Mouse (Mus musculus) bone marrow, adult 2 months (tissue): ENCODE data around the gene Mrpl14. TPM values are rescaled to one million over a fixed set of nuclear protein-coding genes. Genes with fewer than 3 reads are reported as not detected.

Experiments
- H3K27ac ChIP-seq: fragments of 200-500 bp; 2 replicates; pipeline ENCODE4 v1.5.1; 2012; ENCODE audit warnings: low read depth, mild to moderate bottlenecking, control low read depth, inconsistent platforms, low read length; ENCODE audit not compliant: control insufficient read depth, poor library complexity, insufficient read depth
- H3K4me1 ChIP-seq: fragments of 200-500 bp; 2 replicates; pipeline ENCODE4 v1.6.1; 2011; ENCODE audit warnings: low read length; ENCODE audit not compliant: control insufficient read depth, insufficient read depth
- H3K4me3 ChIP-seq: fragments of 200-500 bp; replicated peaks from 2 replicates; pipeline ENCODE3; 2011; ENCODE audit warnings: mild to moderate bottlenecking, low read depth, low read length, control low read depth; ENCODE audit not compliant: control insufficient read depth
- CTCF ChIP-seq: fragments of 200-500 bp; IDR thresholded peaks from 2 replicates; pipeline ENCODE4 v1.5.1; 2011; ENCODE audit warnings: low read length, control low read depth; ENCODE audit not compliant: control insufficient read depth, insufficient read depth
- POLR2A ChIP-seq: fragments of 200-500 bp; IDR thresholded peaks from 2 replicates; pipeline ENCODE4 v1.6.1; 2011; ENCODE audit warnings: low read depth, mild to moderate bottlenecking, control low read depth, low read length, borderline replicate concordance; ENCODE audit not compliant: control insufficient read depth
- WGBS: fragments of 180-500 bp; shearing (Covaris S2); methylation state at CpG from one replicate; pipeline ENCODE4 v1.1.7; 2018; 5-methylcytosine and 5-hydroxymethylcytosine counted together
- polyA plus RNA-seq: library from polyadenylated mRNA; stranded (reverse); fragments of >200 nt; gene quantifications from 2 replicates; pipeline ENCODE4 v1.2.4, GENCODE M21; 2011; ENCODE audit warnings: low replicate concordance; ENCODE audit not compliant: missing spikeins, insufficient read depth, insufficient read length

Gene Mrpl14
- polyA plus RNA-seq, 1 experiment = 43.4 TPM

GRCm38 (mm10) chr17:45702254-45702653 lies 16.1 kb downstream of the Mrpl14 start:
- WGBS = 32% methylated on average over 4 of the region's 4 CpGs
- Histone ChIP-seq H3K4me3 (no peak overlapping the region), H3K4me1 (peaks cover 2% of the 10 kb centered on the region; the same call in 1 of the 2 replicates), H3K27ac (no peak overlapping the region)
- TF ChIP-seq POLR2A (no peak), CTCF (no peak)

GRCm38 (mm10) chr17:45703187-45703586 lies 17.1 kb downstream of the Mrpl14 start:
- H3K4me1 ChIP-seq = peaks cover 2% of the 10 kb centered on the region; the same call in 1 of the 2 replicates

GRCm38 (mm10) chr17:45706796-45707195 lies 20.7 kb downstream of the Mrpl14 start:
- TF ChIP-seq CTCF = no peak
- no peak for TF ChIP-seq POLR2A
- 16% methylated on average over 5 of the region's 5 CpGs for WGBS
- peaks cover 2% of the 10 kb centered on the region; the same call in 1 of the 2 replicates for H3K4me1 ChIP-seq
- no peak overlapping the region for H3K4me3 ChIP-seq
- H3K27ac ChIP-seq = no peak overlapping the region

More at GRCm38 (mm10) chr17:45703187-45703586, 17.1 kb downstream of the Mrpl14 start:
- TF ChIP-seq CTCF (no peak), POLR2A (no peak)
- H3K27ac ChIP-seq = no peak overlapping the region
- 7% methylated on average over 7 of the region's 7 CpGs for WGBS
- no peak overlapping the region for H3K4me3 ChIP-seq

- TF ChIP-seq POLR2A = no peak
- TF ChIP-seq CTCF = no peak
- H3K4me3 ChIP-seq = no peak overlapping the region
- 22% methylated on average over 3 of the region's 3 CpGs for WGBS
- peaks cover 2% of the 10 kb centered on the region; the same call in 1 of the 2 replicates for H3K4me1 ChIP-seq
- H3K27ac ChIP-seq = no peak overlapping the region
These were observed 21.3 kb downstream of the Mrpl14 start for GRCm38 (mm10) chr17:45707376-45707775.

- Histone ChIP-seq H3K4me1 (peaks cover 2% of the 10 kb centered on the region; the same call in 1 of the 2 replicates), H3K27ac (no peak overlapping the region), H3K4me3 (no peak overlapping the region)
- 81% methylated on average over 8 of the region's 8 CpGs for WGBS
- TF ChIP-seq POLR2A (no peak), CTCF (no peak)
These were observed 22.1 kb downstream of the Mrpl14 start for GRCm38 (mm10) chr17:45708179-45708578.

- Histone ChIP-seq H3K4me1 (no peaks in the 10 kb centered on the region; the same call in 1 of the 2 replicates), H3K27ac (no peak overlapping the region), H3K4me3 (no peak overlapping the region)
- no peak for TF ChIP-seq CTCF
- no peak for TF ChIP-seq POLR2A
- 40% methylated on average over 3 of the region's 3 CpGs for WGBS
These were observed 23.7 kb downstream of the Mrpl14 start for GRCm38 (mm10) chr17:45709829-45710228.

GRCm38 (mm10) chr17:45710407-45710806 lies 24.3 kb downstream of the Mrpl14 start:
- H3K27ac ChIP-seq = no peak overlapping the region
- H3K4me1 ChIP-seq = no peaks in the 10 kb centered on the region; the same call in 1 of the 2 replicates
- 26% methylated on average over 8 of the region's 8 CpGs for WGBS
- TF ChIP-seq POLR2A (no peak), CTCF (no peak)
- no peak overlapping the region for H3K4me3 ChIP-seq

GRCm38 (mm10) chr17:45711525-45711924 lies 25.4 kb downstream of the Mrpl14 start:
- WGBS = 2% methylated on average over 3 of the region's 3 CpGs
- no peak for TF ChIP-seq CTCF
- no peak for TF ChIP-seq POLR2A
- H3K27ac ChIP-seq = no peak overlapping the region
- H3K4me1 ChIP-seq = no peaks in the 10 kb centered on the region; the same call in 1 of the 2 replicates
- H3K4me3 ChIP-seq = no peak overlapping the region

GRCm38 (mm10) chr17:45718323-45718722 lies 32.2 kb downstream of the Mrpl14 start:
- no peak overlapping the region for H3K27ac ChIP-seq
- no peak overlapping the region for H3K4me3 ChIP-seq
- 4% methylated on average over 10 of the region's 10 CpGs for WGBS
- H3K4me1 ChIP-seq = no peaks in the 10 kb centered on the region
- no peak for TF ChIP-seq POLR2A
- TF ChIP-seq CTCF = peak; percentile 83
